Mouse (Mus musculus) left cerebral cortex, adult 8-10 months (tissue): ENCODE results near the gene Strc. TPM values are rescaled to one million over a fixed set of nuclear protein-coding genes. Genes with fewer than 3 reads are reported as not detected.
"Not testable (repeated sequence)": the region's sequence is repeated elsewhere in the genome, so short reads cannot be mapped to it uniquely, and the experiment has no call there.

Experiments
- DNase-seq, 2 experiments: peaks; one replicate each; pipeline ENCODE4 v3.0.0; 2022; ENCODE audit warnings: low spot score in 2 of 2
- total RNA-seq, 4 experiments: library from RNA; stranded (reverse); gene quantifications; 2 replicates each; pipeline ENCODE4 v1.2.4; 2022

Gene Strc
- total RNA-seq, result under 1 TPM; 0.09 to 0.91 (median 0.32) TPM

DNA sequence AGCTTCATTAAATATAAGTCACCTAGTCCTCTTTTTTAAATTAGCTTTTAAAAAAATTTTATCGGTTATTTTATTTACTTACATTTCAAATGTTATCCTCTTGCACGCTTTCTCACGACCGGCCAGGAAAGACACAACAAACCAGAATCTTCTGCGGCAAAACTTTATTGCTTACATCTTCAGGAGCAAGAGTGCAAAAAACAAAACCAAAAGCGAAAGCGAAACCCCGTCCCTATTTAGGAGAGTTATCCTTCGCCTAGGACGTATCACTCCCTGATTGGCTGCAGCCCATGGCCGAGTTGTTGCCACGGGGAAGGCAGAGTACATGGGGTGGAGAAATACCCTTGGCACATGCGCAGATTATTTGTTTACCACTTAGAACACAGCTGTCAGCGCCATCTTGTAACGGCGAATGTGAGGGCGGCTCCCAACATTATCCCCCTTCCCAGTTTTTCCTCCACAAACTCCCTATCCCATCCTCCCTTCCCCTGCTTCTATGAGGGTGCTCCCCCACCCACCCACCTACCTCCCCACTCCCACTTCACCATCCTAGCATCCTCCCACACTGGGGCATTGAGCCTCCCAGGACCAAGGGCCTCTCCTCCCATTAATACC is at the start of gene Strc:
Strc (minus strand) TSS at position 208 of the 615 bp plus-strand sequence.
- DNase-seq, result not testable (repeated sequence)

DNA sequence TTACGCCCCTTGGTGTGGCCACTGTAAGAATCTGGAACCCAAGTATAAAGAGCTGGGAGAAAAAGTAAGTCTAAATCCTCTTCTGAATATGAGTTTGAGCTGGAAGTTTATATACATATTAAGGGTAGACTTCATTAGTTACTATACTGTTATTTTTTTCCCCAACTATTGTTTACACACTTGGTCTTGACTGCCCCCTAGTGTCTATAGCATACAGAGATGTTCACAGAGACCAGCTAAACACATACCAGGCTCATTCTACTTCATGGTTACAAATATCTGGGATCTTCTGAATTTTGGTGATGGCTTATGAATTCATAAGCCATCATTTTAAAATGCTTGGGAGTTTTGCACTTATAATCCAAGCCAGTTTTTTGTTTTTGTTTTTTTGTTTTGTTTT is 47.9 kb upstream of the Strc start:
- no peak for DNase-seq

DNA sequence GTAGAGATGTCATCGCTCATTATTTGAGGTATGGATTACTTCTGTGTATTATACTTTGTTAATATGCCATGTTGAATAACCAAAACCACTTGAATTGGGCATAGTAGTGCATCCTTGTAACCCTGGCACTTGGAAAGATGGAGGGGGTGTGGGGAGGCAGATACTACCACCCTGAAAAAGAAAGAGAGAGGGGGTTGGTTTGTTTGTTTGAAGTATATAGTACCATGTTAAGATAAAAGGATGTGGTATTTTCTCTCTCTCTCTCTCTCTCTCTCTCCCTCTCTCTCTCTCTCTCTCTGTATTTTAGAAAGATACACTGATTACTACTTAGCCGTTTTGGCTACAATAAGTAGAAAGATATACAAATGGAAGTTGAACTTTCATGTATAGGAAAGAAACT is 38.9 kb upstream of the Strc start:
- no peak for DNase-seq

DNA sequence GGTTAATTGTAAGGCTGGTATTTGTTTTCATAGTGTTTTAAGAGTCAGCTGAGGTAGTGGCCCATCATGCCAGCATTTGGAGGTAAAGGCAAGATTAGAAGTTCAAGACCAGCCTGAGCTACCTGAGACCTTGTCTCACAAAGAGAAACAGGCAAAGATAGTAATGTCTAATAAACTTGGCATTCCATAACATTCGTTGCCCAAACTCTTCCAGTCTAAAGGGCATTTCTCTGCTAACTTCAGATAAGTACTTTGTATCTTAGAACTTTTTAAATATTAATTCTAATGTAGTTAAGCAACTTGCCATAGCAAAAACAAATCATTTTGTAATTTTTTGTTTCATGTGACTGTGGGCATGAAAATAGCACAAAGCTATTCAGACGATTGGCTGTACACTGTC is 36.2 kb upstream of the Strc start:
- no peak for DNase-seq

DNA sequence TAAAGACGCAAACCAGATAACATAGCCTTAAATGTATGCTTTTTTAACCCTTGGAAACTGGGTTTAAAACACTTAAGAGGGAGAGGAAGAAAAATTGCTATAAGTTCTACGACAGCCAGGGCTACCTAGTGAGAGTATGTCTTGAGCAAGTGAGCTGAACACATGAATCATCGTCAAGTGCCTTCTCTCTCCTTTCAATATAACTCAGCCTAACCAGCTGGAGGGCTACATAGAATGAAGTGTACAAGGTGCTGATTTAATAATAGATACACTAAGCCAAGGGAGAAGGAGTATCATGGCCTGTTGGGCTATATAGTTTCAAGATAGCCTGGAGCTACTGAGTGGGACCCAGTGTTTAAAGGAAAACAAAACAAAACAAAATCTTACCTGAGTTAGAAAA is 31.5 kb upstream of the Strc start:
- DNase-seq, result no peak

DNA sequence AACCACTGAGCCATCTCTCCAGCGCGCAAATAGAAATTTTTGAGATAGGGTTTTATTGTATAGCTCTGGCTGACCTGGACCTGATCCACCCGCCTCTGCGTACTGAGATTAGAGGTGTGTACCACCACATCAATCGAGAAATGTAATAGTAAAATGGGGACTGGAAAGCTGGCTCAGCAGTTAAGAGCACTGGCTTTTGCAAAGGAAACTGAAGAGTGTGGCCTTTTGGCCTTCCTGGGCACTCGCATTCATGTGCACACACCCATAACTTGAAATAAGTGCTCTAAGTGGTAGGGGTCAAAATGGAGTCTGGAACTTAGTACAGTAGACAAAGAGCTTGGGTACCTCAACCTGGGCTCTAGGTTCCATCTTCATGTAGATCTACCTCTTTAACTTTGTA is 29.4 kb upstream of the Strc start:
- DNase-seq, result no peak

DNA sequence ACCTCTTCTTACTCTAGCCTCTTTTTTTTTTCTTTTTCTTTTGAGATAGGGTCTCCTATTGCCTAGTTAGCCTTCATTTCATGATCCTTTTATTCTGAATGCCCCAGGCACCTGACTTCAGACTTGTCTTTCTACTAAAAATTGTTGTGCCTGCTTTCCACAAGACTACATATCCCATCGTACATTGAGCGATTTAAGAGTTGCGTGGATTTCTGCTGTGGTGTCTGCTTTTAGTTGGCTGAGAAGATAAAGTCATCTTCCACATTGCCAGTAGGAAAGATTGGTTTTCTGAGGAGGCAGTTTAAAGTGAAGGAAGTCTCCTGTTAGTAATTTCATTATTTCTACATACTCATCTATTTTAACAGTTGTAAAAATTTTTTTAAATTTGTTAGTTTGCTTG is 28.6 kb upstream of the Strc start:
- DNase-seq, result no peak

DNA sequence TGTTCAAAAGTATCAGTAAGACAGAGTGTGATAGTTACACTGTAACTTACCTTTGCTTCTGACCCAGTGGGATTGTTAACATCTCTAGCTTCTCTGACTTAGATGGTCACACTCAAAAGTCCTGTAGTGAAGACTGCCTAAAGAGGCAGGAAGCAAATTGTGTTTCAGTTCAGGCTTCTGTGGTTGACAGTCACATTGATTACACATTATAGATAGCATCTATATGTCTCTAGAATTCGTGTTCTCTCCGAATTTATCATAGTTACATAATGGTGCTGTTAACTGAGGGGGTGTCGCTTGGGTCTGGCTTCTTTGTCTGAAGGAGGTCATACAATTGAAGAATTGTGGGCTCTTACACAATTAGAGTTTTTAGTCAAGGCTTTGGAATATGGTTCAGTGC is 28.1 kb upstream of the Strc start:
- DNase-seq, result no peak

DNA sequence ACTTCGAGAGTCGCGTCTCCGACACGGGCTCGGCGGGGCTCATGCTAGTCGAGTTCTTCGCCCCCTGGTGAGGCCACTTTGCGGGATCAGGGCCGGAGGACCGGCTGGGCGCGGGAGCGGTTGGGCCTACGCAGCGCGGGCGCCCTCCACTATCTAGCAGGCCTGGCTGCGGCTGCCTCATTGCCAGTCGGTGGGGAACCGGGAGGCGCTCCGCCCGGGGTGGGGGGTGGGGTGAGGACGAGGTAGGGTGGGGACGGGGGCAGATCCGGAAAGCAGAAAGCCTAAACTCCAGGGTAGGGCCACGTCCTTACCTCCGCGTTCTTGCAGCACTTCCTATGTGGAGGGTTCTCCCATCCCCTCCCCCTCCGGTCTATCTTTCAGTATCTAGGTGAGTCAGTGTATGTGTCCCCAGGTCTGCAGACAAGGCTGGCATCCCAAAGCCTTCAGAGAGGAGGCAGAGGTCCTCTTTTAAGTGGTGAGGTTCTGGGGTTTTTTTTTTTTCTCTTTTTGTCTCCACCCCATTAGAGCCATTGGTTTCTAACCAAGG is 27.2 kb upstream of the Strc start:
- peak in 1 of 2 experiments; percentile 36 for DNase-seq

DNA sequence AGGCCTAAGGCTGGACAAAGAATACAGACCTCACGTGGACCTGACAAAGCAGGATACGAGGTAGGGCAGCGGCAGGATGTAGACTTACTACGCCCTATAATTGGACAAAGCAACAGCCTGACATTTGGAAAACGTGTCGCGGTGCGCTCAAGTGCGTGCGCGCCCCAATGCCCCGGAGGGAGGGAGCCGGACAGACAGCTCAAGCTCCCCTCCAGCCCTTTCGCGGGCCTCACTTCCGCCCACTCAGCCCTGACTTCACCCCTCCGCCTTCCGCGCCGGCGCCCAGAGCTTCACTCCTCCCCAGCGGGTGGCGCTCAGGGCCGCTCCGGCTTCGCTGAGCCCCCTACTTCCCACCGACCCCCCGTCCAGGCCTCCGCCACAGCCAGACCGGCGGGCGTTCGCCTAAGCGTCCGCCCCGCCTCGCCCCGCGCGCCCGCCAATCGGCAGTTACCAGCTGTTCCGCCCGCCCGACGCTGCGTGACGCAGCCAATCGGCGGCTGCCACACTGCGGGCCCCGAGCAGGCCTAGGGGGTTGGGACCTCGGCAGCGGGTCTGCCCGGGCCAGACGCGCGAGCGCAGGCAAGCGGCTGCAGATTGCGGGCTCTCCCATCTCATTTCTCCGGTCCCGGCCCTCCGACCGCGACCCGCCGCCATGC is 26.5 kb upstream of the Strc start, which contains the start of the genes Pdia3 and Catsper2:
Pdia3 (plus strand) TSS at position 389 of the 656 bp plus-strand sequence.
Catsper2 (minus strand) TSS at position 406 of the 656 bp plus-strand sequence.
- peak; percentile 87 to 96 for DNase-seq

DNA sequence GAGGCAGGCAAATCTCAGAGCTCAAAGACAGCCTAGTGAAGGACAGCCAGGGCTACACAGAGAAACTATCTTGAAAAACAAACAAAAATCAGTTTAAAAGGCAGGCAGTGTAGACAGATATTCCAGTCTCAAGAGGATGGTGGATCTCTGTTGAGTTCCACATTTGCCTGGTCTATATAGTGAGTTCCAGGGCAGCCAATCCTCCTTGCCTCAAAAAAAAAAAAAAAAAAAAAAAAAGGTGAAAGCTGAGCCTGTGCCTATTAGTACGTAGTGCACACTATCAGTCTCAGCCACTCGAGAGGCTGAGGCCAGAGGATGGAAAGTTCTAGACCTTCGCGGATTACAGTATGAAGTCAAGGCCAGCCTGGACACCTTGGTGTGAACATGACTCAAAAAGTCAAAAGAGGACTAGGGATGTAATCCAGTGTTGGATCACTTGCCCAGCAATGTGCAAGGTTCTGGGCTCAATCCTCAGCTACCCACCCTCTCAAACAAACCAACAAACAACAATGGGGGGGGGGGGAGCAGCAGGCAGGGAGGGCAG is 25.9 kb upstream of the Strc start:
- DNase-seq, result no peak

DNA sequence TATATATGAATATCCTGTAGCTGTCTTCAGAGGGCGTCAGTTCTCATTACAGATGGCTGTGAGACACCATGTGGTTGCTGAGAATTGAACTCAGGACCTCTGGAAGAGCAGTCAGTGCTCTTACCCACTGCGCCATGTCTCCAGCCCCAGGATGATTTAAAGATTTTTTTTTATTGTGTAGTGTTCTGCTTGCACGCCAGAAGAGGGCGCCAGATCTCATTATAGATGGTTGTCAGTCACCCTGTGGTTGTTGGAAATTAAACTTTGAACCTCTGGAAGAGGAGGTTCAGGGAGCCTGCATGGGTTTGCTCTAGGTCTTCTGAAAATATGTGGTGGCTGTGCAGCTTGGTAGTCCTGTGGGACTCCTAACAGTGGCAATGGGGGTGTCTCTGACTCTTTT is 21.2 kb upstream of the Strc start:
- DNase-seq, result no peak

DNA sequence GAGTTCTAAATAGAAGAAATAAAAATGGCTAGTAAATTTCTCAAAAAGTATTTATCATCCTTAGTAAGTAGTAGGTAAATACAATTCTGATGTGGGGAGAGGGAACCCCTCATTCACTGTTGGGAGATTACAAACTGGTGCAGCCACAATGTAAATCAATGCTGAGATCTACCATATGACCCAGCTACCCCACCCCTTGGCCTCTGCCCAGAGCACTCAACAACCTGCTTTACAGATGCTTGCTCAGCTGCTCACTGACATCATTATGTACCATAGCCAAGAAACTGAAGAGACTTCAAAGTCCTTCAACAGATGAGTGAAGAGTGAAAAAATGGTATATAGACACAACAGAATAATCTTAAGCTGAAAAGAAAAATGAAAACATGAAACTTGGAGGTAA is 16.3 kb upstream of the Strc start:
- DNase-seq, result no peak

DNA sequence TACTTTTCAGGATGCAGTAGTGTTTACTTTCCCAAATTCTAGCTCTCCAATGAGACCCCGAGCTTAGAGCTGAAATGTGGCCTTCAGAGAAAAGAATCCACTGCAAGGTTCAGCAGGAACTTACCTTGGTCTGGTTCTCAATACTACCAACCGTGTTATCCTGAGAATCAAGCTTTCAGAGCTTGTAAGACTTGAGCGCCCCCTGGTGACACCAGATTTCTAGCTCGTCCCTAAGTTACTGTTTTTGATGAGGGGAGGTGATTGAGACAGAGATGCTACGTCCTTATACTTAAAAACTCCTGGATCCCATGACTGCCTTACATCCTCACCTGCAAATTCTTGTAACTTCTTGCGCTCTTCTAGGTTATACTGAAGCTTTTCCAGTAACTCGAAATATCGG is 9.7 kb upstream of the Strc start:
- peak; percentile 55 to 79 for DNase-seq

DNA sequence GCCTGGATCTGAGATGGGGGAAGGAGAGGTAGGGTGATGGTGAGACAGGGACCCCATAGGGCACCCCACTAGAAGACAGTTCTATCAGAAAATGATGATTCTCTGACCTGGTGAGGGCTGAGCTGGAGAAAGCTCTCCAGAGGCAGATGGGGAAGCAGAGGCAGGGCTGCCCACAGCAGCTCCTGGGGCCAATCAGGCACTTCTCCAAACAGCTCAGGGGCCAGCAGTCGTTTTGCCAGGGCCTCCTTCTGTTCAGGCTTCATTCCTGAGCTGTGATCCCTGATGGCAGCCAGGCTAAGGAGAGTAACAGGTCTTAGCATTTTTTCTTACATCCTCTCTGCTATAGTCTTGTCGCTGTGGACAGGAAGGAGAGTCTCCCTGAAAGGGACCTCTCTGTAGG is 12.2 kb downstream of the Strc start:
- no peak for DNase-seq

DNA sequence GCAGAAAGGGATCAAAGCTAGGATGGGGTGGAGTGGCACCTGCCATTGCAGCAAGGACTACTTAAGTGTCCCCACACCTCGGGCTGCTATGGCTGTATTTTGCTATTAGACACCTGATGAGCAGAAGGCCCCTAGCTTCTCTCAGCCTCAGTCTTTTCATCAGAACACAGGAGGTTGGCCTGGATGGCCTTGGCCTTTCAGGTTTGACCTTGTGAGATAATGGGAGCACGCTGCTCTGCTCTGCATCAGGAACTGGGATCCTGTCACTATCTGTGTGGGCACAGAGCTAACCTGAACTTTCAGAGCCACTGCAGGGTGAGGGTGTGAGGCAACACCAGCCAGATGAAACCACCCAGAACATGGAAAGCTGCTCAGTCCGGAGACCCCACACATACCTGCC is 14.7 kb downstream of the Strc start:
- no peak for DNase-seq

DNA sequence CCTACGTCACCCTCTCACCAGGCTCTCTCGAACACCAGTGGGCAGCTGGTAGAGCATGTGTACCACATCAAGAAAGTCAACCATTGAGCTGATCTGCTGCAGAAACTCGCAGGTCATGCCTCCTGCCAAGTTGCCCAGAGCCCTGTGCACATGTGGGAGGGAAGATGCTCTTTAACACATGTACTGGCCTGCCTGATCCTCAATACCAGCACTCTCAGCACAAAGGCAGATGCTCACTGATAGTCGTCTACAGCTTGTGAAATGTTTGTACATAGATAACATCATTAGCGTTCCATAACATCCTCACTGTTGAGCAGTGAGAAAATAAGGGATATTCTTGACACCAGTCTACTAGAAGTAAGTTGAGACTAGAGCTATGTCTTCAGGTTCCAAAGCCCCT is 16.0 kb downstream of the Strc start:
- no peak for DNase-seq

DNA sequence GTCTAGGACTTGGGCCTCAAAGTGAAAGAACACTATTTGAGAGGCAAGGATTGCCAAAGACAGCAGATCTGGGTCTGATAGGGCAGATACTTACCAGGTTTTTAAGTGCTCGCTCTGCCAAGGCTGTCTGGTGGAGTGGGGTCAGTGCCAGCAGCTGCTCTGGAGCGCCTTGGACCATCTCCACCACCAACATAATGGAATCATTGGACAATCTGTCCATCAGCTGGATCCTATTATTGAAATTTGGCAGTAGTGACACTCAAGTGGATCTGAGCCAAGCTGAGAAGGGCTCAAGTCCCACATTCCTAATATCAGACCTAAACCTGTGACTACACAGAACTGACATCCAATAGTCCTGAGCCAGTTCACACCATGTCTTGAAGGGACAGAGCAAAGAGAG is 18.1 kb downstream of the Strc start:
- no peak for DNase-seq

DNA sequence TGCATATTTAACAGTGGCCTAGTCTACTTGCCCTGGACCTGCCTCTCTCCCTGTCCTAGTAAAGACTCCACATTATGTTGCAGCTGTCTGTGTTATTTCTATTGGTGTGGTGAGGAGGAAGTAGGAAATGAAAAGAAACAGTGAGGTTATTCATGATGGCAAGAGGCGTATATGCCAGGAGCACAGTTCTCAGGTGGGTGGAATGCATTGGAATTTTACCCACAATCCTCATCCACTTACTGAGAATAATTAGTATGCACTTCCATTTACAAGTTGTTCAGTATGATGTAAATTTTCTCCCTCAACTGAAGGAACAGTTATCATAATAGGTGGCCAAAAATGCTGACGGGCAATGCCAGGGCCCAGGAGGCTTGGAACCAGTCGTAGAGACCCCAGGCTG is 23.3 kb downstream of the Strc start:
- no peak for DNase-seq

DNA sequence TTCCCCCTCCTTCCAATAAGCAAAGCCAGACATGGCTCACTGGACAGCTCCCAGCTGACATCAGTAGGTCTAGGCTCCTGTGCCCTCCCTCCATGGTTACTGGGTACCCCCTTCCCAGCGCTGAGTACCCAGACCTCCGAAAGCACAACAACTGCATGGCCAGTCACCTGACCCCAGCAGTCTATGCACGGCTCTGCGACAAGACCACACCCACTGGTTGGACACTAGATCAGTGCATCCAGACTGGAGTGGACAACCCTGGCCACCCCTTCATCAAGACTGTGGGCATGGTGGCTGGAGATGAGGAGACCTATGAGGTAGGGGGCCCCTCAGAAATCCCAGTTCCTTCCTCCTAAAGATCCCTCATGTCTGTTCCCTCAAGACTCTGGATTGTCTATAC is 27.5 kb downstream of the Strc start:
- no peak for DNase-seq

DNA sequence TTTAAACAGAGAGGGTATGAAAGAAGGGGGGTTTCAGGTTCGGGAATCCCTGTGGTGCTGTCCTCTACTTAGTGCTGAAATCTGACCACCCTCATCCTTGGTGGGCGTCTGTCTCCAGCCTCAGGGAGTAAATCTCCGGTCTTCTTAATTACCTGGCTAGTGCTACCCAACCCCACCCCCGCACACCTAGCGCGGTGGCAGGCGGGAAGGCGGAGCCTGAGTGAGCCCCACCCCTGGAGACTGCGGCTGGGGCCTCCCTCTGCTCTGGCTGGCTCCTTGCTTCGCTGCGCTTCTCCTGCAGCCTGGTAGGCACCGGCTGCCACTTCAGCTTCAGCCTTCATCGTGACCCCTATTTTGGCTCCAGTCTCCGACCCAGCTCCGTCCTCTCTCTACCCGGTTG is 28.6 kb downstream of the Strc start:
- DNase-seq, result peak; percentile 68 to 88

DNA sequence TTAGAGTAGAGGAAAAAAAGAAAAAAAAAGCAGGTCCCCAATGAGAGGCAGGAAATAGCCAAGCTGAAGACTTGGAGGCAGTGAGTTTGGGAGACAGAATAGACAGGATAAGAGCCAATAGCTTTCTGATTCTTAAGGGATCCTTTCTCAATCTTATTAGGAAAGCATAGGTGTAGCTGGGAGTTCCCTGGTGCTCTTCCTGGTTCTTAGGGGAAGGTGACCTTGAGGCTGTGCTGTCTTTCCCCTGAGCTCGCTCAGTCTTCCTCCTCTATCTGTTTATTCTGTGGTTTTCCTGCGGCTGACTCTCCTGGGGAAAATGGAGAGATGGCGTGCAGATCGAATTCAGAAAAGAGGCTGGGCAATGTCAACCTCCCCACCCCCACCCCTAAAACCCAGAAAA is 29.0 kb downstream of the Strc start:
- DNase-seq, result no peak

DNA sequence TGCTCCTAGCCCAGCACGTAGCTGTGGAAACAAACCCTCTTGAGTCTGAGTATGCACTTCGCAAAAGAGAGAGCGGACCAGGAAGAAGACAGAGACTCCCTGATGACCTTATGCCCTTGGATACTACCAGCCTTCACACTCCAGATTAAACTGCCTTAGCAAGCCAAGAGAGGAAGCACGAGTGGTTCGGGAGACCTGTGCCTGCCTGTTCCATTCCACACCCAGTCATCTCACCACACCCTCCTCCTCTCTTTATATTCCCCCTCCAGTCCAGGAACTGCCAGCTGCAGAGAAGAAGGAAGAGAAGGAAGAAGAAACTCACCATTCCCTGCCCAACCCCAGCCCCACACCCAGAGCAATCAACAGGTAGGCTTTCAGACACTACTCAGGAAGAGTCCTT is 29.5 kb downstream of the Strc start, which contains the start of gene Ckmt1:
Ckmt1 (plus strand) TSS at position 221 of the 400 bp plus-strand sequence.
- no peak for DNase-seq
